Mouse (Mus musculus) spleen, adult 2 months (tissue): ENCODE data around the gene Slmap.

ENCODE experiments used
- CTCF ChIP-seq: fragments of 200-500 bp; IDR thresholded peaks from 2 replicates; pipeline ENCODE4 v1.5.1; 2011; ENCODE audit warnings: mild to moderate bottlenecking, inconsistent platforms; ENCODE audit not compliant: insufficient read depth, insufficient read length, insufficient replicate concordance; ENCODE audit errors: extremely low read depth
- POLR2A ChIP-seq: fragments of 200-500 bp; IDR thresholded peaks from 2 replicates; pipeline ENCODE4 v1.6.1; 2011; ENCODE audit warnings: low read depth, low read length, inconsistent platforms

- no peak for TF ChIP-seq POLR2A
- no peak for TF ChIP-seq CTCF
These were observed 44.1 kb upstream of the Slmap start for GRCm38 (mm10) chr14:26578791-26579191.
